Mouse (Mus musculus) erythroblast, adult 5-6 weeks (primary cell): ENCODE results near the gene Eogt. TPM values are rescaled to one million over a fixed set of nuclear protein-coding genes. Genes with fewer than 3 reads are reported as not detected.

Experiments
- ATAC-seq: replicated peaks from 2 replicates; pipeline ENCODE4 v1.8.0; 2016; ENCODE audit warnings: moderate number of reproducible peaks, mild to moderate bottlenecking, moderate TSS enrichment, inconsistent platforms; ENCODE audit not compliant: poor library complexity, low FRiP score, severe bottlenecking
- total RNA-seq, 2 experiments: library from RNA; stranded (forward) in 1 of 2; stranded (reverse) in 1 of 2; fragments of 150-400 nt in 1 of 2; fragments of 200-764, 138-1000 nt in 1 of 2; gene quantifications; 2 replicates each; pipeline versions ENCODE4 v1.2.3 to v1.2.4; 2015 to 2017; ENCODE audit warnings: low replicate concordance in 2 of 2

Eogt gene
- total RNA-seq (2015; ENCODE audit: low replicate concordance) (3.3 and 6.1 TPM in 2 replicates), total RNA-seq (2017; ENCODE audit: low replicate concordance) (1.7 and 4.6 TPM in 2 replicates)

GRCm38 (mm10) chr6:97148383-97149251 lies at the start of gene Eogt:
Gene Eogt, minus strand, starts transcription at chr6:97149182.
- ATAC-seq: peak; percentile 88

GRCm38 (mm10) chr6:97179367-97179828 lies 30.4 kb upstream of the Eogt start:
- ATAC-seq: peak; percentile 77

- ATAC-seq: peak; percentile 98
Observed at GRCm38 (mm10) chr6:97178491-97179366, 29.7 kb upstream of the Eogt start, which contains the start of gene Tmf1. Gene Tmf1, minus strand, starts transcription at chr6:97179122.

- ATAC-seq: no peak
Observed at GRCm38 (mm10) chr6:97175716-97176115, 26.7 kb upstream of the Eogt start.

GRCm38 (mm10) chr6:97150156-97150555 lies 1.2 kb upstream of the Eogt start:
- no peak for ATAC-seq

GRCm38 (mm10) chr6:97149721-97150120 lies 739 bp upstream of the Eogt start:
- ATAC-seq: no peak

GRCm38 (mm10) chr6:97147755-97148382 lies 1.1 kb downstream of the Eogt start:
- ATAC-seq: no peak

GRCm38 (mm10) chr6:97145156-97145555 lies 3.8 kb downstream of the Eogt start:
- no peak for ATAC-seq

- no peak for ATAC-seq
Observed at GRCm38 (mm10) chr6:97144359-97144758, 4.6 kb downstream of the Eogt start.

- no peak for ATAC-seq
Observed at GRCm38 (mm10) chr6:97142611-97143010, 6.4 kb downstream of the Eogt start.

- no peak for ATAC-seq
Observed at GRCm38 (mm10) chr6:97141811-97142210, 7.2 kb downstream of the Eogt start.

GRCm38 (mm10) chr6:97132707-97133303 lies 16.2 kb downstream of the Eogt start:
- no peak for ATAC-seq

- ATAC-seq: no peak
Observed at GRCm38 (mm10) chr6:97131808-97132207, 17.2 kb downstream of the Eogt start.

GRCm38 (mm10) chr6:97130979-97131378 lies 18.0 kb downstream of the Eogt start:
- no peak for ATAC-seq

GRCm38 (mm10) chr6:97124336-97125010 lies 24.5 kb downstream of the Eogt start:
- no peak for ATAC-seq

GRCm38 (mm10) chr6:97120922-97121321 lies 28.1 kb downstream of the Eogt start:
- ATAC-seq: no peak

- ATAC-seq: no peak
Observed at GRCm38 (mm10) chr6:97118327-97118726, 30.7 kb downstream of the Eogt start.

GRCm38 (mm10) chr6:97116896-97117295 lies 32.1 kb downstream of the Eogt start:
- ATAC-seq: no peak

- no peak for ATAC-seq
Observed at GRCm38 (mm10) chr6:97114821-97115220, 34.2 kb downstream of the Eogt start.
